Mouse (Mus musculus): ENCODE data around the gene Senp2.
"Not testable (repeated sequence)": the region's sequence is repeated elsewhere in the genome, so short reads cannot be mapped to it uniquely, and the experiment has no call there.

Senp2 gene

DNA sequence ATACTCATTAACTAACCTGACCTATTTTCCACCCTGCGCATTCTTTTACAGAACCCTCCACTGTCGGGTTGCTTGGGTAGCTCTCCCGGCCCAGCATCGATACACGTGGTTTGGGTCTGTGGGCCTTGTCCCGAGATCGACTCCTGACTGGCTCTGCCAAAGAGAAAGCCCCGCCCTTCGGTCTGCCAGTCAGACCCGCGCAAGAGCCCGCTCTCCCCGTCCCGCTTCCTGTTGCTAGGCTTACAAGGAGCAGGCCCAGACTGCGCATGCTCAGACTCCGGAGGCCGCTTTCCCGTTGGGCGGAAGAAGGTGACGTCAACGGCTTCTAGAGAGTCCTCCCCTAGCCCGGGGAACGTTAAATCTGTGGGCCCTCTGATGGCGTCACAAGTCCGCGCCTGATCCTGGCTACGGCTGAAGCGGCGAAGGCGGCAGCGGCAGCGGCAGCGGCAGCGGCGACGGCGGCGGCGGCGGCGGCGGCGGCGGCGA, at the start of gene Senp2:
Gene Senp2, plus strand, starts transcription at position 386 of the 486 bp plus-strand sequence.
- peak; percentile 100 for DNase-seq

DNA sequence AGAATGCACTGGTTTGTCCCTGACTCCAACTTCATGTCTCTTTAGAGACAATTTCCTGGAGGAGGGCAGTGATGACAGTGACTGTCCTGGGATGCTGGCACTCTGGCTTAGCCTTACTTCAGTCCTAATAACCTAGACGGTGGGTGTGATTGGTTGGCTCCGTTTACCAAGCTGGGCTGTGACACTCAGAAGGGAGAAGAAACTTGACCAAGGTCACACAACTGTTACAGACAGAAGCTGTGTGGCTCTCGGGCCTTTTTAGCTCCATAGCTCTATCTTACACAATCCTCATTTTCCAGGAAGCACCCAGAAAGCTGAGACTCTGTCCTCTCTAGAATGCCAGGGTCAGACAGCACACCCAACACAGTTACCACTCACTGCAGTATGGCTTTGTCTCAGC, 43.7 kb upstream of the Senp2 start:
- DNase-seq: no peak

DNA sequence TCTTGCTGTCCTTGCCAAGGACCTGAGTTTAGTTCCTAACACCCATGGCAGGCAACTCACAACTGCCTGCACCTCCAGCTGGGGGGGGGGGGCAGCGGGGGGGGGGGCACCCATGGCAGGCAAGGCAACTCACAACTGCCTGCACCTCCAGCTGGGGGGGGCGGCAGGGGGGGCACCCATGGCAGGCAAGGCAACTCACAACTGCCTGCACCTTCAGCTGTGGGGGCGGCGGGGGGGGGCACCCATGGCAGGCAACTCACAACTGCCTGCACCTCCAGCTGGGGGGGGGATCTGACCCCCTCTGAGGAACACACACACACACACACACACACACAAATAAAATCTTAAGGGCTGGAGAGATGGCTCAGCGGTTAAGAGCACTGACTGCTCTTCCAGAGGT, 39.4 kb upstream of the Senp2 start:
- DNase-seq: no peak

DNA sequence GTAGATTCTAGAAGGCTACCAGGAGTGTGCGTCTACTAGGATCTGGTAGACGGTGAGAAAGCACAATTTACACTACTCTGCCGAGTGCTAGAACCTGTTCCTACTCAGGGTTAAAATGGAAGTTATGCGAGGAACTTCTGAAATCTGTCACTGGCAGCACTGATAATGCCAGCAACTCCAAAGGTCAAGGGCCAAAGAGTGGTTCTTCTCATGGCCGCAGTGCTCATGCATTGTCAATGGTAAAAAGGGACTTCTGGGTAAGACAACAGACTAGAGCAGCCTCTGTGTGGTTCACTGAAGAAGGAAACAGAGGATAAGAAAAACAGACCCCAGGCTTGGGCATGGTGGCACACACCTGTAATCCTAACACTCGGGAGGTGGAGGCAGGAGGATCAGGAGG, 38.7 kb upstream of the Senp2 start:
- DNase-seq: no peak

DNA sequence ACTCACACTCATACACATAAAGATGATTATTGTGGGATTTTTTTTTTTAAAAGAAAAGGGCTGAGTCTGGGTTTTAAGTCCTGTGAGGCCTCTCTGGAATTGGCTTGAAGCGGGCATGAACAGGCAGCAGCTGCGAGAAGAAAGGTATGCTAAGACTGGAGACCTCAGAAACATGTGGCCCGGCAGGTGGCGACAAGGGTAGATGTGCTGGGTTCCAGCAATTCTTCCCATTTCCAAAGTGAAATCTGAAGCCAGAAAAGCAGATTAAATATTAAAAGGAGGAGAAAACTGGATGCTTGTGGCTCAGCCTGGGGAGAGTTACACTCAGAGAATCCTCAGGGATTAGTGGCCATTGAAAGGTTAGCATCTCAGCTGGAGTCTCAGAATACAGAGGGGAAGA, 37.8 kb upstream of the Senp2 start:
- DNase-seq: no peak

DNA sequence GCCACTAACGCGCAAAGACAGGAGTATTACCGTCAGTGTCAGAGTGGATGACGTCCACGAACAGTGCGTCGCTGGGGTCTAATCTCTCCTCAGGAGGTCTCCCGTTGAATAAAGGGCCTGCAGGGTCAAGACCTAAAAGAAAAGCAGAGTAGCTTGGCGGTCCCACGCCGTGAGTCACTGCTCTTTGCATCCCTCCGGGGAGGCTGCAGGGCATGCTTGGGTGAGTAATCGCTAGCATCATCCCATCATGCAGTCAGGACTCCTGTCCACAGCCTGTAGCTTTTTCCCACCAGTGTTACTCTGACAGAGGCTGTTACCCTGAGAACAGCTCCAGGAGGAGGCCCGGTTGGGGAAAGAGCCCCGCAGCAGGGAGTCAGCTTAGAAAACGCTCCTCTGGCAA, 33.1 kb upstream of the Senp2 start:
- peak in 1 of 2 experiments; percentile 10 for DNase-seq

DNA sequence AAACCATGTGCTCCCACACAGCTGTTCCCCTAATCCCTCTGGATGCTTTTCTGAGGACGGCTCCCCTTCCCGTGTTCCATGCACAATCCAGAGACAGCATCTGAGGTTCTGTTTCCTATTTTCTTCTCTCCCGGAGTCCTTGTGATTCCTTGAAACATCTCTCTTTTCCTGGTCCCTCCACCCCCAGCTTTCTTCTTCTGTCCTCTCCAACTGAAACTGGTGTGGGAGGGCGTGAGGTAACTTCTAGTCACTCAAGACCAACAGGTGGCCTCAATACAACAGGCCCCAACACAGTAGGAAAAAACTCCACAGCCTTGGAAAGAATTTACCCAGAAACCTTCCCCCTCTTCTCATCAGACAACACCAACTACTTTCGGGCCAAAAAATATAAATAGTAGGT, 31.9 kb upstream of the Senp2 start:
- DNase-seq: no peak

DNA sequence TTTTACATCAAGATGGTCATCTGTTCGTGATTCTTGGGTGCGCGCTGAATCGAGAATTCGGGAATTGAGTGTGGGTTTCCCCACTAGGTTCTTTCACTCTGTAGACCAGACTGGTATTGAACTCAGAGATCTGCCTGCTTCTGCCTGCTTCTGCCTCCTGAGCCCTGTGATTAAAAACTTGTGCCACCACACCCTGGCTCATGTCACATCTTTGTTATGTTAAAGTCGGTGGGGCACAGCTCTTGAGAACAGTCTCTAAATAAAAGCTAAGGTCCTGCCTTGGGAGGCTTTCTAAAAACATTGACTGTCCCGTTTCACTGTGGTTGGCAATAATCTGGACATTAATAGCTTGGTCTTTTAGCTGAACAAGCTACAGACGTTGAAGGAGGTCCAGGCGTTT, 26.1 kb upstream of the Senp2 start:
- no peak for DNase-seq

DNA sequence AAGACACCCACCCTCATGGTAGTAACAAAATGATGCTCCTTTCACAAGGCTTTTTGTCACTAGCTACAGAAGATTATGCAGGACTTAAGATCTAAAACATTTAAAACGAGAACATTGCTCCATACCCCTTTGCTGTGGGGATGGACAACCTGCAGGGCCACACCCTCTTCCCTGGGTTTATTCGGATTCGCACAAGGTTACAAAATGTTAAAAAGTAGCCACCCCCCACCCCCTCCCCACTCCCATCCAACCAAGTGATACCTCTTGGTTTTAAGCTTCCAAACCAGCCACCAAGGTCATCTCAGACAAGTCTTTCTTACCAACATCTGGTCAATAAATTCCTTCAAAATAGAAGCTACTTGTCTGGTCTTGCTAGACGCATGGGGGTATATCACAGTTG, 25.7 kb upstream of the Senp2 start:
- DNase-seq: no peak

DNA sequence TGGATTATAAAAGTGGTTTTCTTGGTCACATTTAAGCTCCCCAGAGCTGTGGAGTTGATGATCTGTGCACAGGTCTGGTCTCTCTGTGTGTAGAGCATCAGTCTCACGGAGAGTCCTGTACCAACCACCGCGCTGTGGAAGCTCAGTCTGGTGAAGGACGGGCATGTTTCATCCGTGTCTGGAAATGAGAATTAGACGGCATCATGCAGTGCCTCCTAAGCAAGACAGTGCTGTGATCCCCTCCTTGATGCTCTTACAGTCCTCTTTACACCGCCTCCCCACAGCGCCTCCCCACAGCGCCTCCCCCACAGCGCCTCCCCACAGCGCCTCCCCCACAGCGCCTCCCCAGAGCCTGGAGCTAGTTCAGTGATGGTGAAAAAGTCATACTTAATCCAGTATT, 25.2 kb upstream of the Senp2 start:
- no peak for DNase-seq

DNA sequence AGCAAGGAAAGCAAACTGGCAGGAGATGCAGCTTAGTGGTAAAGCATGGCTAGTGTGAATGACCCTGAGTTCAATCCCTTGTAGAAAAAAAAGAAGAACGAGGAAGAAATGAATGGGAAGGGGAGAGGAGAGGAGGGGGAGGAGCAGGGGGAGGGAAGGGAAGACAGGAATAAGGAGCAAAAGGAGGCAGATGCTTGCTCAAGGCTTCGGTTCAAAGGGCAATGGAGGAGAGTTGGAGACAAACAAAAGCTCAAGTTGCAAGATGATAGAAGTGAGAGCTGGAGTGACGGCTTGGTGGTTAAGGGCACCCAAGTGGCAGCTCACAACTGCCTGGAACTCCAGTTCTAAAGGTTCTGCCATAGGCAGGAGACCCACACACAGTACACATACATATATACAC, 23.1 kb upstream of the Senp2 start:
- DNase-seq: no peak

DNA sequence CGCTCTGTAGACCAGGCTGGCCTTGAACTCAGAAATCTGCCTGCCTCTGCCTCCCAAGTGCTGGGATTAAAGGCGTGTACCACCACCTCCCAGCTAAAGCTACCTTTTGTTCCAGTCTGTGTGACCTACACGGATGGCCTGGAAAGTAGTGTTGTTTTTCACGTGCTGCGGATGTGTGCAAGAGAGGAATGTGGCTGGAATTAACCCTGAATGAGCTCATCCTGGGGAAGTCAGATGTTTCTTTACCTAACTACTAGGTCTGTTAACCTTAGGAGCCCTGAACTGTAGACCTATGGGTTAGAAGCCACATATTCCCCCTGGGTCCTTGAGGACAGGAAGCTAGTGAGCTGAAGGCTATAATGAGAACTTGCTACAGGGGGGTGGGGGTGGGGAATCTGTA, 21.3 kb upstream of the Senp2 start:
- no peak for DNase-seq

DNA sequence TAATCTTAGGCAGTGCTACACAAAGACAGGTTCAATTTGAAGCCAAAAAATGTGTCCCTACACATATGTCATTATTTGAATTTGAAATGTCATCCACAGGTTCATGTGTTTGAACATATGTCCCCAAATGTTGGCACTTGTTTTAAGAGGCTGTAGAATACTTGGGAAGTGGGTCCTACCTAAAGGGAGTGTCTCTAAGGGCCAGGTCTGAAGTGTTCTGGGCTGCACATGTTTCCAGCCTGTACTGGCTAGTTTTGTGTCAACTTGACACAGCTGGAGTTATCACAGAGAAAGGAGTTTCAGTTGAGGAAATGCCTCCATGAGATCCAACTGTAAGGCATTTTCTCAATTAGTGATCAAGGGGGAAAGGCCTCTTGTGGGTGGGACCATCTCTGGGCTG, 18.4 kb upstream of the Senp2 start:
- not testable (repeated sequence) for DNase-seq

DNA sequence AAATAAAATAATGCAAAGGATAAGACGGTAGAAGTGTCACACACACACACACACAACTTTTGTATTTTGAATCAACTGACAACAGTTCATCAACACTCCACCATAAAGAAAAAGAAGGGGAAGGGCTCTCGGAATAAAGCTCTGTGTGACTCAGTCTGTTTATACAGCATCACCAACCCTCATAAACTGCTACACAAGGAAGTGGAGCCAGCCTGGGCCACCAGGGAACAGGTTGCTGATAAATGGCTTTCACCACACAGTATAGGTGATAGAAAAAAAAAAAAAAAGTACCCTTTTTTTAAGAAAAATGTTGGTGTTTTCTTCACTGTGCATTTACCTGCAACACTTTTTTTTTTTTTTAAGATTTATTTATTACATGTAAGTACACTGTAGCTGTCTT, 17.5 kb upstream of the Senp2 start:
- no peak for DNase-seq

DNA sequence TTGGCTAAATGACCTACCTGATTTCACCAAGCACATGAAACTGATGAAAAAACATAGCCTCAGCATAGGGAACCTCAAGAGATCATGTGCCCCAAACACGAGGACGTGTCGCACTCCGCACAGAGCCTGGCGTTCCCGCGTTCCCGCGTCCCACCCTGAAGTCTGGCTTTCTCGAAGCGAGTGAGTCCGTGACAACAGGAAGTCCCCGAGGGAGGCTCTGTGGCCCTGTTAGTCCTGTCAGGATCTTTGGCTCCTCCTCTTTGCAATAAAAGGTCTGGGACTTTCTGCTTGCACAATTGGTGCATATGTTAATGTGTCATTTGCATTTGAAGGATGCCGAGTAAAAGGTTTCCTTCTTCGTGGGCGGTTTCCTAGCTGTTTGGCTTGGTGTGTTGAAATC, 14.0 kb upstream of the Senp2 start, which contains the start of gene Liph:
Gene Liph, minus strand, starts transcription at position 360 of the 400 bp plus-strand sequence.
- DNase-seq: peak in 1 of 2 experiments; percentile 10

DNA sequence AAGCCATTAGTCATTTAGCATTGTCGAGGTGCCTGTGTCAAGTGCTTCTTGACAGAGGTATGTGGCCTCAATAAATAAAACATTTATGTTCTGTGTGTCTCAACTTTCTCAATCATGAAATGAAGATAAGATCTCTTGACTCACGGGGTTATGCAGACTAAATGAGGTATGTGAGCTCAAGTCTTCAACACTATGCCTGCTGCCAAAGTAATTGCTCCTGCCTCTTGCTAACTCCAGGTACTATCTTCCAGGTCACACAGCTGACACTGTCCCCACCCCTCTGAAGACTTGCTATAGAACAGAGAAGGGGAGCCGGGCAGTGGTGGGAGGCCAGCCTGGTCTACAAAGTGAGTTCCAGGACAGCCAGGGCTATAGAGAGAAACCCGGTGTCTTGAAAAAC, 12.9 kb upstream of the Senp2 start:
- no peak for DNase-seq

DNA sequence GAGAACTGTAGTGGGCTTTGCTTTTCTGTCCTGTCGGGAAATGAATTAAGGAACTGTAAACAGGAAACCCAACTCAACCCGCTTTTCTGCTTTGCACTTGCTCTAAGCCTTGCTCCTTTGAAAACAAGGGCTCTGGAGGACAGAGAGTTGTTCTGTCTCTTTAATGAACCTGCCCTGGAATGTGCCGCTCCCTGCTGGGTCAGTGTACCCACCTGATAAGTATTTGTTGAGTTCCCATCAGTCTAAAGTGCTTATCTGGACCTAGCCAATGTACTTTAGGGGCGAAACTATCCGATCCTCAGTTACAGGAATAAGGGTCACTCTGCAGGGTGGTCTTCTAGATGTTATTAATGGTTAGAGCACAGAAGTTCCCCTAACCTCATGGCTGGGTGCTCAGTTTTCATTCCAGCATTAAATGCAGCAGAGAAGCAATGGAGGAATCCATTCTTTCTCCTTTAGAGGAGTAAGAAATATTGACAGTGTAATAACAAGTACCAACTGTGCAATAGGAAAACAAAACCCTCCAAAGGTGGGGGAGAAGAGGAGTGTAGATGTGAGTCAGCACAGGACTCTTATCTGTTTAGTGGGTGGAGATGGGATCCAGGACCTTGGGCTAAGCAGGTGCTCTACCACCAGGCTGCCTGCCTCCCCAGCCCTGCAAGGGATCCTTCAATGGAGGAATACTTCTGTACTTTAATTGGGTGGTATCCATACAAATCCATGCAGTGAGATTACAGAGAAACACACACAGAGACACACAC, 12.2 kb upstream of the Senp2 start:
- no peak for DNase-seq

DNA sequence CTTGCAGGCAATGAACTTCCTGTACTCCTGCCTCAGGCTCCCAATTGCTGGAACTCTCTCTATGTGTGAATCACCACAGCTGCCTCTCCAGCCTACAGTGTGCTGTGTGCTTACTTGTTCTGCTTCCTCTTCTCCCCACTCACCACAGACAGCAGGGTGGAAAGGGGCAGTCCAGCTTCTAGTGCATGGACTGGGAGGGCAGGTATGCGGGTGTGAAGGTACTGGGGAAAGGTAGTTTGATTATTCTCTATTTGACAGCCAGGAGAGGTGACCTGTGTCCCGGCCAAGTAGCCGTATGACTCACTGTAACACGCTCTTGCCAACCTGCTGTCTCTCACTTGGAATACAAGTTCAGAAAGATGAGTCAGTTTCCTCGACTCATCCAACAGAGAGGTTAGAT, 11.2 kb upstream of the Senp2 start:
- no peak for DNase-seq

DNA sequence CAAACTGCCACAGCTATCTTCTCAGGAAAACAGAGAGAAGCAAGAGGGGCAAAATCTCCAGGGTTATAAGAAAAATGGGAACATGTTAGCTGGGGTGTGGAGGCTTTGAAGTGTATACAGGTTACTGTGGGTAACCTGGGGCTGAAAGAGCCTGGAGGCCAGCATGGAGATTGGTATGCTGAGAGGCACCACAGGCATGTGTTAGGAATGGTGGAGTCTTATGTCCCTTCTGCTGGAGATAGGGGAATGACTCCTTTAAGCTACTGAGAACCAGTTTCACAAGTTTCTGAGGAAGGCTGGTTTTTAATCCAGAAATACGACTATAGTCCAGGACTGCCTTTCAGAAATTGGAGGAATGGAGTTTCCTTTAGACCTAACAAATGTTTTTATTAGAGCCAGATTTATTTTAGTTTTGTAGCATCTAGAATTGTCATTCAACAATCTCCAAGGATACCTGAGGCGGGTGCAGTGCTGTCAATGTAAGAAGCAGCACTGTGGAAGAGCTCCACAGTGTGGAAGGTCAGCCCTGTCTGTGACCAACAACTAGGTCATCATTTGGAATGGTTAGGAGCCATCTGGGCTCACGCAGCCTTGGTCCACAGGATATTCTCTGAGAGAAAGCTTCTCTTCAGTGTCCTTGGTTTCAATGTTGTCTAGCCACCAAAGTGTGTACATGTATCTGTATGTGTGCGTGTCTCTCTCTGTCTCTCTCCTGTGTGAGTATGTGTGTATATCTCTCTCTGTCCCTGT, 9.2 kb upstream of the Senp2 start:
- DNase-seq: no peak

DNA sequence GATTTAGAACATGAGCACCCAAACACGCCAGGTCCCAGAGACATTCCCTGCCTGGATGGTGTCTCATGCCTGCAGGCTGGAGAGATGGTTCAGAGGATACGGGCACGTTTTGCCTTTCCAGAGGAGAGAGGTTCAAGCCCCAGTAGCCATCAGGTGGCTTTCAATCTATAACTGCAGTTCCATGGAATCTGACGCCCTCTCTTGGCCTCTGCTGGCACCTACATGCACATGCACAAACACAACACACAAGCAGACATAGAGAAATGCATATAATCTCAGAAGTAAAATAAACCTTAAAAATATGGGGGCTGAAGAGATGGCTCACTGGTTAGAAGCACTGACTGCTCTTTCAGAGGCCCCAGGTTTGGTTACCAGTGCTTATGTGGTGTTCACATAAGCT, 8.1 kb upstream of the Senp2 start:
- DNase-seq: no peak

DNA sequence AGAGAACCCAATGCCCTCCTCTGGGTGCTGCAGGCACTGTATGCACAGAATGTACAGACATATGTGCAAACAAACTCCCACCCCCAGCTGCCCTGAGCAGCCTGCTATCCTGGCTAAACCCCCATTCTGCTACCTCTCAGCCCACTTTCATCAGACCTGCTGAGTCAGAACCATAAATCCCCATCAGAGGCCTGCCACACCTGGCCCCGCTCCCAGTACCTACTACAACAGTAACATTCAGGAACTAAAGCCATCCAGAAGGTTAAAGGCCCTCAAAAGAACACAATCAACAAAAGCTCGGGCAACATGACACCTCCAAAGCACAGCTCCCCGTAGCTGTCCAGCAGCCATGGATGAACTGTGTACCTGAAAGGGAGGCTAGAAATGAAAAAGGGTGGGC, 7.7 kb upstream of the Senp2 start:
- no peak for DNase-seq

DNA sequence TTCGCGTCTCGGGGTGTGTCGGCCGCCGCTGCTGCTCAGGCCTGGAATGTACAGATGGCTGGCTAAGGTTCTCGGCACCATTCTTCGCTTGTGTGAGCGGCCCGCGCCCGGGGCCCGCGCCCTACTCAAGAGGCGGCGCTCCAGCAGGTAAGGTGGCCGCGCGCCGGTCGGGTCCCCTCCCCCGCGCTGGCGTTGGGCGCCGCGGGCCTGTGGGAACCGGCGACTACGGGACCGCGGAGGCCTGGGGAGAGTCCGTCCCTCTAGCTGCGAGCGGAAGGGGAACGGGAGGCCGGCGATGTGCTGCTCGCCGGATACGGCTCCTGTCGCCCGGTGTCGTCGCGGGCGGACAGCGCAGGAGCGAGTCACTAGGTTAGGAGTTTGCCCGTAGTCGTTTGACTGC, 312 bp downstream of the Senp2 start:
- DNase-seq: no peak

DNA sequence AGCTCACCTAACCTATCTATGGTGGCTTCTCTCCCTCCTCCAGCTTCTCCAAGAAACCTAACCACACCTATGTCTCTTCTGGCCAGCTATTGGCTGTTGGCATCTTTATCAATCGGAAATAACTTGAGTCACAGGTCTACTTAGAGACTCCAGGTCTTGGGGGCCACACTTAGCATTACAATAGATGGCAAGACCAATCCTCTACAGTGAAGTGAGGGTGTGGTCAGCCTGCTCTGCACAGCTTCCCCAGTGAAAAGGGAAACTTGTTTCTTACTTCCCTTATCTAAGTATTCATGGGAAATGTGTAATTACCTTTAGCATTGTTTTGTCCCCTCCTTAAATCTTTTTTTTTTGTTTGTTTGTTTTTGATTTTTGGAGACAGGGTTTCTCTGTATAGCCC, 6.3 kb downstream of the Senp2 start:
- no peak for DNase-seq

DNA sequence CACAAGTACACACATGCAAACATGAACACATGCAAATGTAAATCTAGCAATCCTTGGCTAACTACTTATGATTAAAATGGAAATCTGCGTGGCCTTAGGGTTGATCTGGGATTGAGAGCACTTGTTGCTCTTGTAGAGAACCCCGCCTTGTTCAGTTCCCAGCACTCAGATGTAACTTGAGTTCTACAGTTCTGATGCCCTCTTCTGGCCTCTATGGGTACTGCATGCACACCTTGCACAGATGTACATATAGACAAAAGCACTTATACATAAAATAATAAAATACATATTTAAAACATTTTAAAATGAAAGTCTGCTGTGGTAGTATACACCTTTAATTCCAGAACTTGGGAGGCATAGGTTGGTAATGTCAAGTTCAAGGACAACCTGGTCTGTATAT, 12.8 kb downstream of the Senp2 start:
- peak; percentile 31 to 58 for DNase-seq

Data from cerebellum, postnatal 10 days (tissue).